Mouse (Mus musculus) forebrain, embryonic 11.5 days (tissue): ENCODE results near the gene Ksr2. TPM values are rescaled to one million over a fixed set of nuclear protein-coding genes. Genes with fewer than 3 reads are reported as not detected.
A peak's percentile ranks its signal among the peaks of the same experiment; 100 is the strongest.
"Not testable (repeated sequence)": the region's sequence is repeated elsewhere in the genome, so short reads cannot be mapped to it uniquely, and the experiment has no call there.

Experiments
- ATAC-seq: fragments of 200-750 bp; cut with Nextera tagmentation; replicated peaks from 2 replicates; pipeline ENCODE4 v1.8.0; 2017; ENCODE audit warnings: moderate TSS enrichment; ENCODE audit not compliant: low FRiP score
- DNase-seq: peaks from one replicate; pipeline ENCODE4 v3.0.0-alpha.2; 2017; ENCODE audit warnings: low spot score
- H3K27ac ChIP-seq: fragments of 300-500 bp; sonication (generic); 2 replicates; pipeline ENCODE4 v1.5.1; 2014; ENCODE audit warnings: low read depth, low read length
- H3K27me3 ChIP-seq: fragments of 300-500 bp; sonication (generic); 2 replicates; pipeline ENCODE4 v1.6.1; 2014; ENCODE audit warnings: mild to moderate bottlenecking, low read length, mixed read lengths; ENCODE audit not compliant: control insufficient read depth, insufficient read depth
- H3K36me3 ChIP-seq: fragments of 300-500 bp; sonication (generic); 2 replicates; pipeline ENCODE4 v1.6.1; 2014; ENCODE audit warnings: mild to moderate bottlenecking, low read length, moderate library complexity, mixed read lengths; ENCODE audit not compliant: control insufficient read depth, insufficient read depth
- H3K4me1 ChIP-seq: fragments of 300-500 bp; sonication (generic); replicated peaks from 2 replicates; pipeline ENCODE4 v1.6.1; 2014; ENCODE audit warnings: low read length, mixed read lengths; ENCODE audit not compliant: control insufficient read depth, insufficient read depth
- H3K4me2 ChIP-seq: fragments of 300-500 bp; sonication (generic); 2 replicates; pipeline ENCODE4 v1.6.1; 2014; ENCODE audit warnings: low read depth, mild to moderate bottlenecking, low read length, moderate library complexity, mixed read lengths; ENCODE audit not compliant: severe bottlenecking
- H3K4me3 ChIP-seq: fragments of 300-500 bp; sonication (generic); 2 replicates; pipeline ENCODE4 v1.5.1; 2014; ENCODE audit warnings: low read depth, low read length
- H3K9ac ChIP-seq: fragments of 300-500 bp; sonication (generic); 2 replicates; pipeline ENCODE4 v1.6.1; 2014; ENCODE audit warnings: low read length
- H3K9me3 ChIP-seq: fragments of 300-500 bp; sonication (generic); 2 replicates; pipeline ENCODE4 v1.6.1; 2016; ENCODE audit warnings: low read length, mixed read lengths; ENCODE audit not compliant: control insufficient read depth
- WGBS: fragments of 180-500 bp; shearing (Covaris S2); extraction: QIAGEN DNeasy Blood & Tissue Kit; methylation state at CpG from one replicate; pipeline ENCODE4 v1.1.7; 2014; 5-methylcytosine and 5-hydroxymethylcytosine counted together
- polyA plus RNA-seq: library from polyadenylated mRNA; unstranded; fragments of >200 nt; fragmentation: Nextera tagmentation; extraction: Ambion mirVana; gene quantifications from 2 replicates; pipeline ENCODE4 v1.2.1, GENCODE M21; 2014

Gene Ksr2
- polyA plus RNA-seq, 1 experiment from 2014 or later, result 1.2 TPM

DNA sequence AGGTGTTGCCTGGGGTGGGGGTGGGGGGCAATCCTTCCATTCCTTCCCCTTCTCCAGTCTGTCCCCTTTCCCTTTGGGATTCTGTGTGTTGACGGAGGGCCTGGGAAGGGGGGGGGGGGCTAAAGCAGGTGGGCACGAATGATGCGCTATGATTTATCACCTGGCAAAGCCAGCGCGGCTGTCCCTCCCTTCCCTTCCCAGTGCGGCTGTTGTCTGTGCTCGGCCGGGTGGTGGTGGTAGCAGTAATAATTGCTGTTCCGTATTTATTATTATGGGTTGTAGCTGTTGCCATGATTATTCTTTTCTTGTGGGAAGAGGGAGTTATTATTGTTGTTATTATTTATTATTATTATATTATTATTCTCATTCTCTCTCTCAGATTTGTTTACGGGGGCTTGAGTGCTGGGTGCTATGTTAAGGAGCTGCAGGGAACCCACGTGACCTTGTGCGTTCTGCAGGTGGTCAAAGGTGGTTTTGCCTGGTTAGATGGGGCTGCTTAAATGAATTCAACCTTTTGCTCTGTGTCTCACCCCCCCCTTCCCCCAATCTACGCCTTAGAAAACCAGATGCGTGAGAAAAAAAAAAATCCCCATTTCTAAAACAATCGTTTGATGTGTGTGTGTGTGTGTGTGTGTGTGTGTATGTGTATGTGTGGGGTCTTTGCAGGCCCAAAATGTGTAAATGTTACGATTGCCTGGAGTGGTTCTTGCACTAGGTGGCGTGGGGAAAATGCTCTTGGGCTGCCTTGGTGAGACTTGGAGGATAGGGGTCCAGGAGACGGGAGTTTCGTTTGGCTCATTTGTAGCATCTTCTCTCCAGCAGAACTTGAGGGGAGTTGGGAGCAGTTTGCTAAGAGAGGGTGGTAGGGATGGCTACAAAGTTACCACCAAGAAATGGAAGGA, 1.5 kb downstream of the Ksr2 start:
- H3K4me1 ChIP-seq, result 0 out of 2 replicates have a peak, but pooled peaks cover 2% of the 10 kb centered on the region
- H3K27me3 ChIP-seq, result peaks cover 6% of the 10 kb centered on the region; the same call in 1 of the 2 replicates
- 26% methylated on average over 19 of the region's 19 CpGs for WGBS
- H3K36me3 ChIP-seq, result no peaks in the 10 kb centered on the region
- no peak overlapping the region for H3K27ac ChIP-seq
- H3K4me3 ChIP-seq, result peak overlapping the region; percentile 56
- ATAC-seq (no peak), DNase-seq (peak; percentile 50)
- H3K9ac ChIP-seq, result peak overlapping the region; percentile 16; the same call in 1 of the 2 replicates
- H3K4me2 ChIP-seq, result peak overlapping the region; percentile 78
- no peaks in the 10 kb centered on the region for H3K9me3 ChIP-seq

DNA sequence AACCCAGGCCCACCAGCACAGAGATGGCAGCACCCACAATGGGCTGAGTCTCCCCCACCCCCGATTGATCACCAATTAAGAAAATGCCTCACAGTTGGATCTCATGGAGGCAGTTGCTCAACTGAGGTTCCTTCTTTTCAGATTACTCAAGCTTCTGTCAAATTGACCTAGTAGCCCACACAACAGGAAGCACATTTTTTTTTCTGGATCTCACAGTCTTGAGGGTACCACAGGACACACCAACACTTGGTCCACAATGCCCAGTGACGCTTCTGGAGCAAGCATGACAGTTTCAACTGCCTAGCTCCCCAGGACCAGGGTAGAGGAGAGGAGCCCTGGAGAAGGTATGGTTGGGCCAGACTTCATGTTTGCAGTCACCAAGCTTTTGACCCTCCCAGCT, 3.6 kb downstream of the Ksr2 start:
- Histone ChIP-seq H3K27ac (no peak overlapping the region), H3K4me1 (0 out of 2 replicates have a peak, but pooled peaks cover 2% of the 10 kb centered on the region), H3K9me3 (no peaks in the 10 kb centered on the region), H3K4me2 (no peak overlapping the region), H3K9ac (no peak overlapping the region), H3K4me3 (no peak overlapping the region), H3K27me3 (peaks cover 4% of the 10 kb centered on the region; the same call in 1 of the 2 replicates), H3K36me3 (no peaks in the 10 kb centered on the region)
- 71% methylated on average over 2 of the region's 2 CpGs for WGBS
- ATAC-seq (no peak), DNase-seq (peak; percentile 20)

DNA sequence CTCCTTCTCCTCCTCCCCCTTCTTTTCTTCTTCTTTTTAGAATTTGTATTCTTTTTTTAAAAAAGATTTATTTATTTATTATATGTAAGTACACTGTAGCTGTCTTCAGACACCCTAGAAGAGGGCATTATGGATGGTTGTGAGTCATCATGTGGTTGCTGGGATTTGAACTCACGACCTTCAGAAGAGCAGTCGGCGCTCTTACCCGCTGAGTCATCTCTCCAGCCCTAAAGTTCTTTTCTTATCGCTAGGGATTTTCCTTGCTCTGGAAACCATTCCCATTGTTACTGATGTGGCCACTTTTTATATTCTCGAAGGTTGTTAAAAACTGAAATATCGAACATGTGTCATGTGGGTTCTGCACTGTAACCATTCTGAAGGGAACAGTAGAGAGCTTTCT, 19.7 kb downstream of the Ksr2 start:
- H3K9ac ChIP-seq, H3K27ac ChIP-seq, H3K4me1 ChIP-seq, DNase-seq, H3K4me3 ChIP-seq, H3K9me3 ChIP-seq, H3K36me3 ChIP-seq, H3K27me3 ChIP-seq, H3K4me2 ChIP-seq, ATAC-seq: not testable (repeated sequence)
- WGBS, result 88% methylated on average over 7 of the region's 7 CpGs

GRCm38 (mm10) chr5:117440261-117440660, 26.5 kb downstream of the Ksr2 start:
- Histone ChIP-seq H3K36me3 (no peaks in the 10 kb centered on the region), H3K4me1 (peaks cover 10% of the 10 kb centered on the region), H3K4me3 (no peak overlapping the region), H3K9me3 (no peaks in the 10 kb centered on the region), H3K27me3 (no peaks in the 10 kb centered on the region), H3K4me2 (no peak overlapping the region), H3K27ac (no peak overlapping the region), H3K9ac (no peak overlapping the region)
- ATAC-seq, result no peak
- 90% methylated on average over 11 of the region's 11 CpGs for WGBS
- no peak for DNase-seq

- Histone ChIP-seq H3K36me3 (no peaks in the 10 kb centered on the region), H3K9me3 (no peaks in the 10 kb centered on the region), H3K4me2 (peak overlapping the region; percentile 18; the same call in 1 of the 2 replicates), H3K9ac (0 out of 2 replicates have a peak overlapping the region, but pooled peaks have one; percentile 2), H3K27ac (no peak overlapping the region), H3K4me1 (peaks cover 10% of the 10 kb centered on the region), H3K4me3 (no peak overlapping the region), H3K27me3 (no peaks in the 10 kb centered on the region)
- ATAC-seq (no peak), DNase-seq (no peak)
- WGBS, result 33% methylated on average over 18 of the region's 18 CpGs
These were observed 27.5 kb downstream of the Ksr2 start for GRCm38 (mm10) chr5:117441242-117441842.

GRCm38 (mm10) chr5:117442157-117442765, 28.5 kb downstream of the Ksr2 start:
- no peaks in the 10 kb centered on the region for H3K27me3 ChIP-seq
- H3K4me1 ChIP-seq, result peaks cover 10% of the 10 kb centered on the region
- no peak overlapping the region for H3K4me2 ChIP-seq
- H3K36me3 ChIP-seq, result no peaks in the 10 kb centered on the region
- H3K27ac ChIP-seq, result no peak overlapping the region
- ATAC-seq (no peak), DNase-seq (no peak)
- WGBS, result 92% methylated on average over 12 of the region's 12 CpGs
- no peak overlapping the region for H3K9ac ChIP-seq
- H3K9me3 ChIP-seq, result no peaks in the 10 kb centered on the region
- no peak overlapping the region for H3K4me3 ChIP-seq

GRCm38 (mm10) chr5:117443141-117443540, 29.3 kb downstream of the Ksr2 start:
- WGBS, result 94% methylated on average over 4 of the region's 4 CpGs
- Histone ChIP-seq H3K9me3 (no peaks in the 10 kb centered on the region), H3K9ac (no peak overlapping the region), H3K36me3 (no peaks in the 10 kb centered on the region), H3K4me3 (no peak overlapping the region), H3K27ac (no peak overlapping the region), H3K4me2 (no peak overlapping the region), H3K4me1 (peaks cover 10% of the 10 kb centered on the region), H3K27me3 (no peaks in the 10 kb centered on the region)
- DNase-seq (no peak), ATAC-seq (no peak)

DNA sequence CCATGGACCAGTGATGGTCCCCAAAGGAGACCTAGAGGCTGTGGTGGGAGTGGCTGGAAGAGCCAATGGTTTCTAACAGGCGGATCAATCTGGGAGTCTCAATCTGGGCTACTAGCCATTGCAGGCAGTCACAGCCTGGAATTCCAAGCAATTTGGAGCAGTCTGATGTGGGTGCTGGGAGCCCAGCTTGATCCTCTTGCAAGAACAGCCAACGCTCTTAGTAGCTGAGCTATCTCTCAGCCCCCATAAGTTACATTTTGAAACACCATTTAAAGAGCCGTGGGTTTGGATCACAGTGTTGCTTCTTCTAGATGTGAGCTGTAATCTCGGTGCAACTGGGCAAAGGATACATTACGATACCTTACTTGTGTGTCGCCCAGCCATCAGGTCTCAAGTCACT, 30.1 kb downstream of the Ksr2 start:
- H3K36me3 ChIP-seq, result no peaks in the 10 kb centered on the region
- DNase-seq (no peak), ATAC-seq (no peak)
- H3K27ac ChIP-seq, result no peak overlapping the region
- H3K27me3 ChIP-seq, result no peaks in the 10 kb centered on the region
- WGBS, result 94% methylated on average over 6 of the region's 6 CpGs
- H3K9me3 ChIP-seq, result no peaks in the 10 kb centered on the region
- H3K4me1 ChIP-seq, result peaks cover 10% of the 10 kb centered on the region
- no peak overlapping the region for H3K4me2 ChIP-seq
- no peak overlapping the region for H3K4me3 ChIP-seq
- H3K9ac ChIP-seq, result no peak overlapping the region
